Mouse (Mus musculus) cerebellum, postnatal 10 days (tissue): Measurements from ENCODE around the gene Pet2.

Experiments
- DNase-seq, 2 experiments: peaks; one replicate each; pipeline ENCODE4 v3.0.0; 2021; ENCODE audit warnings: mixed read lengths in 2 of 2

Gene Pet2

GRCm38 (mm10) chrX:89409589-89409988 lies at the start of gene Pet2:
Pet2 (minus strand) TSS chrX:89409689.
- no peak for DNase-seq
